27 mouse cellular contexts compared by ENCODE assay signal in the genomic region with DNA sequence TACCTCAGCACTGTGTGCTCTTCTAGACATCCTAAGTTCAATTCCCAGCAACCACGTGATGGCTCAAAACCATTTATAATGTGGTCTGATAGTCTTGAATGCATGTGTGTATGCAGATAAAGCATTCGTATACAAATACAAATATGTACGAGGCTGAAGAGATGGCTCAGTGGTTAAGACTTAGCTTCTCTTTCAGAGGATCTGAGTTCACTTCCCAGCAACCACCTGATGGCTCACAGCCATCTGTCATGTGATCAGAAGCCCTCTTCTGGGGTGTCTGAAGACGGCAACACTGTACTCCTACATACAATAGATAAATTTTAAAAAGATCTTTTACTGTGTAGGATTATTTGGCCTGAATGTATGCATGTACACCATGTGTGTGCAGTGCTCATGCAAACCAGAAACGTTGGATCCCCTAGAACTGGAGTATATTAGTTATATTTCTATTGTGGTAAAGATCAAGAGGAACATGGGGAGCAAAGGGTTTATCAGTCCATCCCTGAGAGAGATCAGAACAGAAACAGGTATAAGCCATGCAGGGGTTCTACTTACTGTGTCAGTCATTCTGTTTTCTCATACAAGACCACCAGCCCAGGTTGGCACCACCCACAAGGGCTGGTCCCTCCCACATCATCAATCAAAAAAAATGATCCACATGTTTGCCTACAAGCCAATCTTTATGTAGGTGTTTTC. TPM values are rescaled to one million over a fixed set of nuclear protein-coding genes. Genes with fewer than 3 reads are reported as not detected.
A peak's percentile ranks its signal among the peaks of the same experiment; 100 is the strongest.
DNase-seq lines count a peak whose midpoint lies in the region; ATAC-seq lines count a peak whose summit lies in the region.
"Had no signal": no experiment of that assay in that cellular context is flagged by ENCODE, and none has a peak within 500 bp of the region (broad histone marks: within the 10 kb centered on the region; RNA-seq: fewer than 3 reads in every experiment).

No protein-coding gene starts in this region.

- H3K9ac ChIP-seq in limb, embryonic 11.5 days (ENCODE audit: low read length), result no peak overlapping the region
- no peak overlapping the region for H3K9ac ChIP-seq in liver, embryonic 16.5 days (ENCODE audit: low read depth, low read length)
- H3K9ac ChIP-seq: forebrain, postnatal 0 days; hindbrain, embryonic 13.5 days; limb, embryonic 12.5 days; neural tube, embryonic 15.5 days; stomach, embryonic 15.5 days had no signal

- no peak overlapping the region for H3K27ac ChIP-seq in limb, embryonic 11.5 days (replicated peaks; ENCODE audit: low read depth, low read length)
- no peak overlapping the region for H3K27ac ChIP-seq in limb, embryonic 10.5 days
- peak overlapping the region; percentile 26; the same call in 1 of the 2 replicates for H3K27ac ChIP-seq in liver, embryonic 16.5 days (ENCODE audit: low read length)
- H3K27ac ChIP-seq: hindbrain, embryonic 13.5 days; limb, embryonic 12.5 days; neural tube, embryonic 15.5 days; stomach, embryonic 15.5 days had no signal

- peaks cover 14% of the 10 kb centered on the region for H3K36me3 ChIP-seq in limb, embryonic 11.5 days (ENCODE audit: control insufficient read depth, insufficient read depth, low read length)
- peaks cover 50% of the 10 kb centered on the region for H3K36me3 ChIP-seq in limb, embryonic 10.5 days
- H3K36me3 ChIP-seq in liver, embryonic 16.5 days (ENCODE audit: control insufficient read depth, insufficient read depth), result peaks cover 19% of the 10 kb centered on the region

- no peak for ATAC-seq in limb, embryonic 11.5 days (ENCODE audit: insufficient number of reproducible peaks, low FRiP score, low TSS enrichment, low read depth)
- ATAC-seq in liver, embryonic 16.5 days (ENCODE audit: low read depth), result no peak
- ATAC-seq: forebrain, postnatal 0 days; inflammation-experienced regulatory T-cells, adult 6 months had no signal

- no peaks in the 10 kb centered on the region for H3K4me1 ChIP-seq in limb, embryonic 11.5 days (ENCODE audit: control insufficient read depth, insufficient read depth, low read length)
- H3K4me1 ChIP-seq in limb, embryonic 10.5 days, result no peaks in the 10 kb centered on the region
- peaks cover 12% of the 10 kb centered on the region for H3K4me1 ChIP-seq in liver, embryonic 16.5 days (ENCODE audit: control insufficient read depth, low read depth, low read length)
- H3K4me1 ChIP-seq: limb, embryonic 12.5 days had no signal

- no peaks in the 10 kb centered on the region for H3K27me3 ChIP-seq in limb, embryonic 11.5 days (ENCODE audit: control insufficient read depth, insufficient read depth, low read length)
- H3K27me3 ChIP-seq in limb, embryonic 10.5 days (ENCODE audit: low read depth, poor library complexity, severe bottlenecking), result no peaks in the 10 kb centered on the region
- H3K27me3 ChIP-seq in liver, embryonic 16.5 days (ENCODE audit: control insufficient read depth, insufficient read depth, low read depth, low read length), result no peaks in the 10 kb centered on the region
- H3K27me3 ChIP-seq: hindbrain, embryonic 13.5 days; limb, embryonic 12.5 days; neural tube, embryonic 15.5 days; stomach, embryonic 15.5 days had no signal

- DNase-seq in limb, embryonic 11.5 days (ENCODE audit: low spot score), result peak; percentile 18
- DNase-seq in limb, embryonic 10.5 days (ENCODE audit: low spot score), result no peak
- DNase-seq in A20 (ENCODE audit: low read depth, low spot score), result peak; percentile 14
- peak; percentile 51 for DNase-seq in R1 (ENCODE audit: low read depth, low spot score)
- no peak for DNase-seq in cerebellum, adult 11-12 months
- no peak for DNase-seq in adrenal gland, postnatal 14 days
- DNase-seq in kidney, adult 8-10 months, result no peak
- DNase-seq: adrenal gland, adult 2 months; cerebellum, adult 8-10 months; forebrain, postnatal 0 days; gastrocnemius, postnatal 36 days; kidney, adult 18-20 months; kidney, postnatal 10 days; lung, adult 18-20 months; midbrain, embryonic 14.5 days; right cerebral cortex, adult 18-20 months; right cerebral cortex, postnatal 4 days; thymus, postnatal 25 days had no signal

- no peaks in the 10 kb centered on the region for H3K9me3 ChIP-seq in limb, embryonic 11.5 days (ENCODE audit: control insufficient read depth, low read length)
- no peaks in the 10 kb centered on the region for H3K9me3 ChIP-seq in limb, embryonic 10.5 days (replicated peaks)
- no peaks in the 10 kb centered on the region for H3K9me3 ChIP-seq in liver, embryonic 16.5 days (replicated peaks; ENCODE audit: control insufficient read depth, low read length)
- H3K9me3 ChIP-seq: hindbrain, embryonic 13.5 days; limb, embryonic 12.5 days; neural tube, embryonic 15.5 days; stomach, embryonic 15.5 days had no signal

- H3K4me3 ChIP-seq in limb, embryonic 11.5 days (ENCODE audit: low read depth, low read length), result no peak overlapping the region
- no peak overlapping the region for H3K4me3 ChIP-seq in limb, embryonic 10.5 days
- no peak overlapping the region for H3K4me3 ChIP-seq in liver, embryonic 16.5 days (ENCODE audit: low read depth, low read length)
- H3K4me3 ChIP-seq: hindbrain, embryonic 13.5 days; limb, embryonic 12.5 days; neural tube, embryonic 15.5 days; stomach, embryonic 15.5 days had no signal

- 82% methylated on average over 5 of the region's 5 CpGs for WGBS in limb, embryonic 11.5 days
- 80% methylated on average over 5 of the region's 5 CpGs for WGBS in limb, embryonic 10.5 days
- 32% methylated on average over 5 of the region's 5 CpGs for WGBS in liver, embryonic 16.5 days (ENCODE audit: insufficient replicate concordance)

- no peak overlapping the region for H3K4me2 ChIP-seq in limb, embryonic 11.5 days (ENCODE audit: low read depth, severe bottlenecking)
- no peak overlapping the region for H3K4me2 ChIP-seq in liver, embryonic 16.5 days (ENCODE audit: low read depth, low read length)
- H3K4me2 ChIP-seq: hindbrain, embryonic 13.5 days; limb, embryonic 12.5 days; neural tube, embryonic 15.5 days; stomach, embryonic 15.5 days had no signal

RNA-seq across cellular contexts. Expression of gene Rps23, which starts 4.3 kb away (rescaled TPM):
- 287 and 289 TPM in 2 replicates for polyA plus RNA-seq in limb, embryonic 11.5 days (2014; fragmentation: Nextera tagmentation; extraction: Ambion mirVana)
- polyA plus RNA-seq in limb, embryonic 10.5 days (2016; fragmentation: Nextera tagmentation; extraction: Ambion mirVana), result 214 and 252 TPM in 2 replicates
- polyA plus RNA-seq in liver, embryonic 16.5 days (2015; fragmentation: Nextera tagmentation; extraction: Ambion mirVana), result 84.9 and 126 TPM in 2 replicates
- 472 and 553 TPM in 2 replicates for total RNA-seq in adrenal gland, postnatal 14 days (2021)

RNA-seq across cellular contexts. Expression of gene Atp6ap1l, which starts 21.9 kb away (rescaled TPM):
- polyA plus RNA-seq in limb, embryonic 11.5 days (2014; fragmentation: Nextera tagmentation; extraction: Ambion mirVana), result 0.28 TPM in 1 of 2 replicates, not detected in the other
- 0.30 TPM in 1 of 2 replicates, not detected in the other for polyA plus RNA-seq in limb, embryonic 10.5 days (2016; fragmentation: Nextera tagmentation; extraction: Ambion mirVana)
- 0.13 and 0.14 TPM in 2 replicates for polyA plus RNA-seq in liver, embryonic 16.5 days (2015; fragmentation: Nextera tagmentation; extraction: Ambion mirVana)
- total RNA-seq in adrenal gland, postnatal 14 days (2021), result not detected in 2 replicates
- total RNA-seq: adrenal gland, adult 2 months; common myeloid progenitor, adult 5-6 weeks; gastrocnemius, adult 18-20 months; gastrocnemius, postnatal 36 days; megakaryocyte, adult 5-6 weeks had no signal
- polyA plus RNA-seq: adrenal gland, adult 2 months; inflammation-experienced regulatory T-cells, adult 6 months; stomach, embryonic 15.5 days had no signal

Comparison
In these comparisons a context has a peak if more than half of its experiments do, and no peak if none do; other contexts are left out.
1. DNase-seq: peak in limb, embryonic 11.5 days (single experiment), A20 (single experiment) and R1 (single experiment); none in limb, embryonic 10.5 days (single experiment), cerebellum, adult 11-12 months (single experiment), adrenal gland, postnatal 14 days (single experiment) and kidney, adult 8-10 months (0 of 2).